Mouse (Mus musculus) natural killer cell, adult 2 months (primary cell): ENCODE data around the gene Slc2a10.

Source experiments
- DNase-seq, 2 experiments: peaks; one replicate each; pipeline ENCODE4 v3.0.0; 2022; ENCODE audit warnings: low spot score in 2 of 2

The Slc2a10 gene

GRCm38 (mm10) chr2:165559506-165560235, 56.1 kb downstream of the Slc2a10 start:
- DNase-seq: no peak

GRCm38 (mm10) chr2:165561861-165562260, 58.3 kb downstream of the Slc2a10 start:
- DNase-seq: no peak

- no peak for DNase-seq
Measured at GRCm38 (mm10) chr2:165563298-165564058, 59.9 kb downstream of the Slc2a10 start.

GRCm38 (mm10) chr2:165564101-165564500, 60.5 kb downstream of the Slc2a10 start:
- DNase-seq: no peak

- DNase-seq: no peak
Measured at GRCm38 (mm10) chr2:165564620-165565019, 61.0 kb downstream of the Slc2a10 start.

- no peak for DNase-seq
Measured at GRCm38 (mm10) chr2:165566898-165567297, 63.3 kb downstream of the Slc2a10 start.

- no peak for DNase-seq
Measured at GRCm38 (mm10) chr2:165567820-165568219, 64.2 kb downstream of the Slc2a10 start.

- DNase-seq: no peak
Measured at GRCm38 (mm10) chr2:165568911-165569310, 65.3 kb downstream of the Slc2a10 start.
